Mouse (Mus musculus) cerebellum, postnatal 10 days (tissue): Measurements from ENCODE around the gene Gm20388.
A peak's percentile ranks its signal among the peaks of the same experiment; 100 is the strongest.

Experiments
- DNase-seq, 2 experiments: peaks; one replicate each; pipeline ENCODE4 v3.0.0; 2021; ENCODE audit warnings: mixed read lengths in 2 of 2

The Gm20388 gene

GRCm38 (mm10) chr8:120050376-120050775, 139.7 kb downstream of the Gm20388 start:
- no peak for DNase-seq

- DNase-seq, result no peak
Measured at GRCm38 (mm10) chr8:120051006-120051405, 140.4 kb downstream of the Gm20388 start.

GRCm38 (mm10) chr8:120051908-120052307, 141.3 kb downstream of the Gm20388 start:
- DNase-seq, result no peak

- no peak for DNase-seq
Measured at GRCm38 (mm10) chr8:120052318-120052717, 141.7 kb downstream of the Gm20388 start.

GRCm38 (mm10) chr8:120054833-120055232, 144.2 kb downstream of the Gm20388 start:
- no peak for DNase-seq

GRCm38 (mm10) chr8:120057078-120057477, 146.4 kb downstream of the Gm20388 start:
- DNase-seq, result no peak

- peak; percentile 31 to 51 for DNase-seq
Measured at GRCm38 (mm10) chr8:120062742-120063141, 152.1 kb downstream of the Gm20388 start.

- no peak for DNase-seq
Measured at GRCm38 (mm10) chr8:120063326-120063725, 152.7 kb downstream of the Gm20388 start.

- no peak for DNase-seq
Measured at GRCm38 (mm10) chr8:120065611-120066010, 155.0 kb downstream of the Gm20388 start.

GRCm38 (mm10) chr8:120066226-120066625, 155.6 kb downstream of the Gm20388 start:
- no peak for DNase-seq

- DNase-seq, result peak; percentile 74 to 78
Measured at GRCm38 (mm10) chr8:120067936-120068668, 157.5 kb downstream of the Gm20388 start.

GRCm38 (mm10) chr8:120071684-120072083, 161.0 kb downstream of the Gm20388 start:
- DNase-seq, result peak; percentile 92 to 95

GRCm38 (mm10) chr8:120072259-120072658, 161.6 kb downstream of the Gm20388 start:
- DNase-seq, result peak; percentile 86 to 91

- DNase-seq, result peak; percentile 47 to 54
Measured at GRCm38 (mm10) chr8:120072827-120073226, 162.2 kb downstream of the Gm20388 start.

GRCm38 (mm10) chr8:120074516-120074915, 163.9 kb downstream of the Gm20388 start:
- DNase-seq, result no peak

- DNase-seq, result no peak
Measured at GRCm38 (mm10) chr8:120075347-120075746, 164.7 kb downstream of the Gm20388 start.

GRCm38 (mm10) chr8:120078080-120078479, 167.4 kb downstream of the Gm20388 start:
- peak; percentile 93 to 94 for DNase-seq

- DNase-seq, result no peak
Measured at GRCm38 (mm10) chr8:120079361-120079760, 168.7 kb downstream of the Gm20388 start.

GRCm38 (mm10) chr8:120083261-120083660, 172.6 kb downstream of the Gm20388 start:
- peak; percentile 68 to 79 for DNase-seq

- DNase-seq, result no peak
Measured at GRCm38 (mm10) chr8:120084783-120085182, 174.1 kb downstream of the Gm20388 start.

- no peak for DNase-seq
Measured at GRCm38 (mm10) chr8:120089511-120089910, 178.9 kb downstream of the Gm20388 start.

GRCm38 (mm10) chr8:120091032-120091431, 180.4 kb downstream of the Gm20388 start:
- peak; percentile 42 to 44 for DNase-seq

- DNase-seq, result no peak
Measured at GRCm38 (mm10) chr8:120093103-120093502, 182.5 kb downstream of the Gm20388 start.

GRCm38 (mm10) chr8:120094801-120095200, 184.2 kb downstream of the Gm20388 start:
- no peak for DNase-seq

- DNase-seq, result no peak
Measured at GRCm38 (mm10) chr8:120096486-120096885, 185.8 kb downstream of the Gm20388 start.
